Mouse (Mus musculus): ENCODE measurements around the gene Slc7a5. TPM values are rescaled to one million over a fixed set of nuclear protein-coding genes. Genes with fewer than 3 reads are reported as not detected.

Slc7a5 gene
- polyA plus RNA-seq, 2 experiments: 27.8 to 34.6 TPM

GRCm38 (mm10) chr8:121842064-121842955 lies 65.2 kb downstream of the Slc7a5 start:
- Histone ChIP-seq H3K9ac (ENCODE audit: low read depth, low read length, severe bottlenecking) (no peak overlapping the region), H3K27ac (replicated peaks; ENCODE audit: low read depth, low read length) (no peak overlapping the region), H3K4me3 (replicated peaks; ENCODE audit: low read length) (no peak overlapping the region), H3K4me1 (ENCODE audit: control insufficient read depth, insufficient read depth, low read length) (no peaks in the 10 kb centered on the region), H3K36me3 (ENCODE audit: control insufficient read depth, insufficient read depth, low read length) (no peaks in the 10 kb centered on the region), H3K27me3 (ENCODE audit: control insufficient read depth, insufficient read depth, low read length) (no peaks in the 10 kb centered on the region), H3K4me2 (replicated peaks; ENCODE audit: low read depth, low read length, severe bottlenecking) (no peak overlapping the region), H3K9me3 (ENCODE audit: control insufficient read depth, low read length) (no peaks in the 10 kb centered on the region)
- no peak for TF ChIP-seq POLR2A (IDR thresholded peaks at IDR 0.05; ENCODE audit: borderline replicate concordance, extremely low read depth, insufficient read depth, insufficient read length)
- DNase-seq (ENCODE audit: low spot score): no peak
- no peak for ATAC-seq (ENCODE audit: low FRiP score, low read depth)
- WGBS: 83% methylated on average over 8 of the region's 8 CpGs

- no peak overlapping the region for H3K4me2 ChIP-seq (replicated peaks; ENCODE audit: low read depth, low read length, severe bottlenecking)
- no peaks in the 10 kb centered on the region for H3K9me3 ChIP-seq (ENCODE audit: control insufficient read depth, low read length)
- no peak overlapping the region for H3K27ac ChIP-seq (replicated peaks; ENCODE audit: low read depth, low read length)
- no peak for TF ChIP-seq POLR2A (IDR thresholded peaks at IDR 0.05; ENCODE audit: borderline replicate concordance, extremely low read depth, insufficient read depth, insufficient read length)
- no peaks in the 10 kb centered on the region for H3K4me1 ChIP-seq (ENCODE audit: control insufficient read depth, insufficient read depth, low read length)
- H3K27me3 ChIP-seq (ENCODE audit: control insufficient read depth, insufficient read depth, low read length): no peaks in the 10 kb centered on the region
- no peak overlapping the region for H3K9ac ChIP-seq (ENCODE audit: low read depth, low read length, severe bottlenecking)
- ATAC-seq (ENCODE audit: low FRiP score, low read depth) (no peak), DNase-seq (ENCODE audit: low spot score) (no peak)
- WGBS: 58% methylated on average over 8 of the region's 8 CpGs
- H3K36me3 ChIP-seq (ENCODE audit: control insufficient read depth, insufficient read depth, low read length): no peaks in the 10 kb centered on the region
- H3K4me3 ChIP-seq (replicated peaks; ENCODE audit: low read length): no peak overlapping the region
Measured at GRCm38 (mm10) chr8:121841242-121841641, 66.3 kb downstream of the Slc7a5 start.

- no peak overlapping the region for H3K4me3 ChIP-seq (replicated peaks; ENCODE audit: low read length)
- ATAC-seq (ENCODE audit: low FRiP score, low read depth): no peak
- DNase-seq (ENCODE audit: low spot score): peak; percentile 50
- no peaks in the 10 kb centered on the region for H3K27me3 ChIP-seq (ENCODE audit: control insufficient read depth, insufficient read depth, low read length)
- no peak overlapping the region for H3K4me2 ChIP-seq (replicated peaks; ENCODE audit: low read depth, low read length, severe bottlenecking)
- H3K9me3 ChIP-seq (ENCODE audit: control insufficient read depth, low read length): no peaks in the 10 kb centered on the region
- peaks cover 12% of the 10 kb centered on the region for H3K4me1 ChIP-seq (ENCODE audit: control insufficient read depth, insufficient read depth, low read length)
- no peak for TF ChIP-seq POLR2A (IDR thresholded peaks at IDR 0.05; ENCODE audit: borderline replicate concordance, extremely low read depth, insufficient read depth, insufficient read length)
- H3K9ac ChIP-seq (ENCODE audit: low read depth, low read length, severe bottlenecking): no peak overlapping the region
- H3K36me3 ChIP-seq (ENCODE audit: control insufficient read depth, insufficient read depth, low read length): no peaks in the 10 kb centered on the region
- no peak overlapping the region for H3K27ac ChIP-seq (replicated peaks; ENCODE audit: low read depth, low read length)
- WGBS: 16% methylated on average over 6 of the region's 6 CpGs
Measured at GRCm38 (mm10) chr8:121832503-121832902, 75.0 kb downstream of the Slc7a5 start.

GRCm38 (mm10) chr8:121832061-121832460 lies 75.4 kb downstream of the Slc7a5 start:
- TF ChIP-seq POLR2A (IDR thresholded peaks at IDR 0.05; ENCODE audit: borderline replicate concordance, extremely low read depth, insufficient read depth, insufficient read length): no peak
- no peak for DNase-seq (ENCODE audit: low spot score)
- H3K4me3 ChIP-seq (replicated peaks; ENCODE audit: low read length): no peak overlapping the region
- H3K4me2 ChIP-seq (replicated peaks; ENCODE audit: low read depth, low read length, severe bottlenecking): no peak overlapping the region
- no peaks in the 10 kb centered on the region for H3K9me3 ChIP-seq (ENCODE audit: control insufficient read depth, low read length)
- H3K4me1 ChIP-seq (ENCODE audit: control insufficient read depth, insufficient read depth, low read length): peaks cover 12% of the 10 kb centered on the region
- H3K27ac ChIP-seq (replicated peaks; ENCODE audit: low read depth, low read length): no peak overlapping the region
- no peak for ATAC-seq (ENCODE audit: low FRiP score, low read depth)
- no peak overlapping the region for H3K9ac ChIP-seq (ENCODE audit: low read depth, low read length, severe bottlenecking)
- no peaks in the 10 kb centered on the region for H3K36me3 ChIP-seq (ENCODE audit: control insufficient read depth, insufficient read depth, low read length)
- H3K27me3 ChIP-seq (ENCODE audit: control insufficient read depth, insufficient read depth, low read length): no peaks in the 10 kb centered on the region
- 79% methylated on average over 2 of the region's 2 CpGs for WGBS

Other genes with a start within 250 kb of the Slc7a5 start
- gene Jph3, start 178.1 kb downstream of the Slc7a5 start, polyA plus RNA-seq (2012; rRNA removed): 0.25 and 0.36 TPM in 2 replicates
- 0.19 and 0.77 TPM in 2 replicates for gene Jph3, start 178.1 kb downstream of the Slc7a5 start, polyA plus RNA-seq (2014; fragmentation: Nextera tagmentation; extraction: Ambion mirVana)
- 27.2 and 37.2 TPM in 2 replicates for gene Klhdc4, start 78.1 kb downstream of the Slc7a5 start, polyA plus RNA-seq (2012; rRNA removed)
- gene Klhdc4, start 78.1 kb downstream of the Slc7a5 start, polyA plus RNA-seq (2014; fragmentation: Nextera tagmentation; extraction: Ambion mirVana): 32.0 and 33.9 TPM in 2 replicates
- gene Car5a, start 37.2 kb upstream of the Slc7a5 start, polyA plus RNA-seq (2012; rRNA removed): not detected in 2 replicates
- gene Car5a, start 37.2 kb upstream of the Slc7a5 start, polyA plus RNA-seq (2014; fragmentation: Nextera tagmentation; extraction: Ambion mirVana): 0.26 TPM in 1 of 2 replicates, not detected in the other
- gene Banp, start 42.1 kb upstream of the Slc7a5 start, polyA plus RNA-seq (2012; rRNA removed): 97.7 and 127 TPM in 2 replicates
- 33.2 and 39.3 TPM in 2 replicates for gene Banp, start 42.1 kb upstream of the Slc7a5 start, polyA plus RNA-seq (2014; fragmentation: Nextera tagmentation; extraction: Ambion mirVana)